Mouse (Mus musculus) left cerebral cortex, postnatal 36 days (tissue): ENCODE results near the gene Nedd9. TPM values are rescaled to one million over a fixed set of nuclear protein-coding genes. Genes with fewer than 3 reads are reported as not detected.

Source experiments
- DNase-seq, 2 experiments: peaks; one replicate each; pipeline ENCODE4 v3.0.0; 2021 to 2022; ENCODE audit warnings: low spot score in 2 of 2, mixed read lengths in 1 of 2
- intact Hi-C: fragments of 180-260 bp; cut with DNase I; formaldehyde crosslinking; loops from one replicate; pipeline ENCODE4 v1.15.1; 2025
- total RNA-seq, 2 experiments: library from RNA; stranded (reverse); gene quantifications; 2 replicates each; pipeline ENCODE4 v1.2.3; 2021

Gene Nedd9
- total RNA-seq, 2 experiments from 2014 or later, result 7.5 to 7.9 TPM

GRCm38 (mm10) chr13:41334641-41335000 is 152.5 kb downstream of the Nedd9 start:
- DNase-seq, result no peak
- intact Hi-C loops, result no loop called here

- intact Hi-C loops, result no loop called here
- no peak for DNase-seq
Measured at GRCm38 (mm10) chr13:41333889-41334640, 153.1 kb downstream of the Nedd9 start.

- no peak for DNase-seq
- intact Hi-C loops, result no loop called here
Measured at GRCm38 (mm10) chr13:41331671-41332340, 155.4 kb downstream of the Nedd9 start.

GRCm38 (mm10) chr13:41330589-41331345 is 156.4 kb downstream of the Nedd9 start:
- no peak for DNase-seq
- intact Hi-C loops, result no loop called here

- intact Hi-C loops, result no loop called here
- DNase-seq, result no peak
Measured at GRCm38 (mm10) chr13:41330051-41330450, 157.1 kb downstream of the Nedd9 start.

GRCm38 (mm10) chr13:41328481-41328880 is 158.7 kb downstream of the Nedd9 start:
- no peak for DNase-seq
- intact Hi-C loops, result no loop called here

GRCm38 (mm10) chr13:41327546-41327945 is 159.6 kb downstream of the Nedd9 start:
- intact Hi-C loops, result no loop called here
- no peak for DNase-seq

GRCm38 (mm10) chr13:41326134-41326533 is 161.0 kb downstream of the Nedd9 start:
- DNase-seq, result no peak
- intact Hi-C loops, result no loop called here

GRCm38 (mm10) chr13:41325346-41325745 is 161.8 kb downstream of the Nedd9 start:
- intact Hi-C loops, result no loop called here
- DNase-seq, result no peak

- no peak for DNase-seq
- intact Hi-C loops, result loop anchor here (5.0 kb wide), 1 partner anchor 33 kb away; no protein-coding TSS in a partner anchor
Measured at GRCm38 (mm10) chr13:41324631-41325030, 162.5 kb downstream of the Nedd9 start.

- intact Hi-C loops, result loop anchor here (5.0 kb wide), 1 partner anchor 36 kb away; no protein-coding TSS in a partner anchor
Measured at GRCm38 (mm10) chr13:41321433-41321832, 165.7 kb downstream of the Nedd9 start.

GRCm38 (mm10) chr13:41320749-41321148 is 166.4 kb downstream of the Nedd9 start:
- intact Hi-C loops, result loop anchor here (5.0 kb wide), 1 partner anchor 37 kb away; no protein-coding TSS in a partner anchor
- DNase-seq, result no peak

More at GRCm38 (mm10) chr13:41321433-41321832, 165.7 kb downstream of the Nedd9 start:
- no peak for DNase-seq

GRCm38 (mm10) chr13:41302716-41303115 is 184.4 kb downstream of the Nedd9 start:
- intact Hi-C loops, result loop anchor here (5.0 kb wide), 1 partner anchor 270 kb away; no protein-coding TSS in a partner anchor
- DNase-seq, result peak; percentile 56 to 73

GRCm38 (mm10) chr13:41300037-41300436 is 187.1 kb downstream of the Nedd9 start:
- no peak for DNase-seq
- intact Hi-C loops, result loop anchor here (5.0 kb wide), 1 partner anchor 272 kb away; no protein-coding TSS in a partner anchor

GRCm38 (mm10) chr13:41298996-41299395 is 188.2 kb downstream of the Nedd9 start:
- DNase-seq, result no peak
- intact Hi-C loops, result no loop called here

GRCm38 (mm10) chr13:41298533-41298932 is 188.6 kb downstream of the Nedd9 start:
- intact Hi-C loops, result no loop called here
- DNase-seq, result no peak

- no peak for DNase-seq
- intact Hi-C loops, result no loop called here
Measured at GRCm38 (mm10) chr13:41296396-41296795, 190.8 kb downstream of the Nedd9 start.

- intact Hi-C loops, result no loop called here
- DNase-seq, result no peak
Measured at GRCm38 (mm10) chr13:41295886-41296285, 191.3 kb downstream of the Nedd9 start.

GRCm38 (mm10) chr13:41293595-41293994 is 193.6 kb downstream of the Nedd9 start:
- DNase-seq, result no peak
- intact Hi-C loops, result no loop called here

GRCm38 (mm10) chr13:41291466-41291974 is 195.6 kb downstream of the Nedd9 start:
- DNase-seq, result no peak
- intact Hi-C loops, result no loop called here
